Mouse (Mus musculus) embryonic facial prominence, embryonic 15.5 days (tissue): ENCODE measurements around the gene Tmem216. TPM values are rescaled to one million over a fixed set of nuclear protein-coding genes. Genes with fewer than 3 reads are reported as not detected.

Experiments
- ATAC-seq: fragments of 200-750 bp; cut with Nextera tagmentation; 2 replicates; pipeline ENCODE4 v1.8.0; 2017; ENCODE audit warnings: low read depth, moderate TSS enrichment; ENCODE audit not compliant: insufficient number of reproducible peaks, low FRiP score, low TSS enrichment
- H3K27ac ChIP-seq: fragments of 300-500 bp; sonication (generic); replicated peaks from 2 replicates; pipeline ENCODE4 v1.5.1; 2015; ENCODE audit warnings: mild to moderate bottlenecking, inconsistent platforms
- H3K27me3 ChIP-seq: fragments of 300-500 bp; sonication (generic); 2 replicates; pipeline ENCODE4 v1.6.1; 2015; ENCODE audit warnings: inconsistent platforms
- H3K36me3 ChIP-seq: fragments of 300-500 bp; sonication (generic); 2 replicates; pipeline ENCODE4 v1.6.1; 2015; ENCODE audit warnings: mild to moderate bottlenecking, inconsistent platforms
- H3K4me1 ChIP-seq: fragments of 300-500 bp; sonication (generic); 2 replicates; pipeline ENCODE4 v1.6.1; 2015; ENCODE audit warnings: inconsistent platforms
- H3K4me2 ChIP-seq: fragments of 300-500 bp; sonication (generic); replicated peaks from 2 replicates; pipeline ENCODE4 v1.6.1; 2015; ENCODE audit warnings: mild to moderate bottlenecking, inconsistent platforms
- H3K4me3 ChIP-seq: fragments of 300-500 bp; sonication (generic); replicated peaks from 2 replicates; pipeline ENCODE4 v1.5.1; 2015; ENCODE audit warnings: mild to moderate bottlenecking, inconsistent platforms
- H3K9ac ChIP-seq: fragments of 300-500 bp; sonication (generic); 2 replicates; pipeline ENCODE4 v1.6.1; 2015; ENCODE audit warnings: inconsistent platforms
- H3K9me3 ChIP-seq: fragments of 300-500 bp; sonication (generic); replicated peaks from 2 replicates; pipeline ENCODE4 v1.6.1; 2016; ENCODE audit warnings: inconsistent platforms
- WGBS: fragments of 180-500 bp; shearing (Covaris S2); methylation state at CpG from one replicate; pipeline ENCODE4 v1.1.7; 2015; 5-methylcytosine and 5-hydroxymethylcytosine counted together
- polyA plus RNA-seq: library from polyadenylated mRNA; unstranded; fragments of >200 nt; fragmentation: Nextera tagmentation; extraction: Ambion mirVana; gene quantifications from 2 replicates; pipeline ENCODE4 v1.2.1, GENCODE M21; 2015

Gene Tmem216
- polyA plus RNA-seq, 1 experiment from 2014 or later, result 49.6 TPM

DNA sequence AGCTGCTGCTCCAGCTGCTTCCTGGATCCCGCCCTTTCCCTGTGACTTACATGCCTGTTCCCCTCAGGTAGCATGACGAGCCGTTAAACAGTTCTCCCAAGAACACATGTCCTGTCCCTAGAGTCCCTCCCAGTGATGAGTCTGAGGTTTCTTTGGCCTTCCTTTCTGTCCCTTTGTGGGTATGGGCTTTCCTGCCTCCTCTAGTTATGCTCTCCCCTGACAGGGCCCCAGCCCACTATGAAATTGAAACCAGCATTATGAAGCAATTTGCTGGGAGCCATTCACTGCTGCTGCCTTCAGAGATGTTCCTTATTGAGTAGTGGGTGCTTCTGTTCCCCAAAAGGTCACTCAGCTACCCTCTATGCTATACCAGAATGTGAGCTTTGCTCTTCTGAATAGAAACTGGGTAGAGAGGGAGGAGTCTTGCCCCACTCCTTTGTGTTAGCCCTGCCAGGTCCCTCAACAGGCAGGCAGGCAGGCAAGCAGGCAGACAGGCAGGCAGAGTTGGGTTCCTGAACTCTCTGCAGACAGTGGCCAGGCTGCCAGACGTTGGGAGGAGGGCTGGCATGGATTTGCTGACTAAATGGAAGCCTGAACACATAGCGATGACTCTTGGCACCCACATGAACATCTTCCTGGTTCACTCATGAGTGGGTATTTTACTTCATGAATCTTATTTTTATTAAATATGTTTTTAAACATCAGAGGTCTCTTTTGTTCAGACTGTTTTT lies 33.3 kb upstream of the Tmem216 start:
- no peak overlapping the region for H3K4me2 ChIP-seq
- peak; percentile 78 for ATAC-seq

GRCm38 (mm10) chr19:10587231-10587630 lies 31.2 kb upstream of the Tmem216 start:
- H3K4me3 ChIP-seq, result no peak overlapping the region
- H3K27ac ChIP-seq, result no peak overlapping the region
- no peak overlapping the region for H3K4me2 ChIP-seq
- peaks cover 20% of the 10 kb centered on the region for H3K4me1 ChIP-seq
- ATAC-seq, result no peak
- H3K9ac ChIP-seq, result no peak overlapping the region
- no peaks in the 10 kb centered on the region for H3K27me3 ChIP-seq
- peaks cover 16% of the 10 kb centered on the region; the same call in 1 of the 2 replicates for H3K36me3 ChIP-seq
- WGBS, result 84% methylated on average over 8 of the region's 8 CpGs
- no peaks in the 10 kb centered on the region for H3K9me3 ChIP-seq

More for the DNA sequence above, 33.3 kb upstream of the Tmem216 start:
- Histone ChIP-seq H3K27me3 (no peaks in the 10 kb centered on the region), H3K4me1 (peaks cover 20% of the 10 kb centered on the region), H3K4me3 (no peak overlapping the region), H3K9ac (no peak overlapping the region), H3K36me3 (peaks cover 27% of the 10 kb centered on the region; the same call in 1 of the 2 replicates), H3K9me3 (no peaks in the 10 kb centered on the region), H3K27ac (peak overlapping the region; percentile 76)
- 28% methylated on average over 5 of the region's 5 CpGs for WGBS

DNA sequence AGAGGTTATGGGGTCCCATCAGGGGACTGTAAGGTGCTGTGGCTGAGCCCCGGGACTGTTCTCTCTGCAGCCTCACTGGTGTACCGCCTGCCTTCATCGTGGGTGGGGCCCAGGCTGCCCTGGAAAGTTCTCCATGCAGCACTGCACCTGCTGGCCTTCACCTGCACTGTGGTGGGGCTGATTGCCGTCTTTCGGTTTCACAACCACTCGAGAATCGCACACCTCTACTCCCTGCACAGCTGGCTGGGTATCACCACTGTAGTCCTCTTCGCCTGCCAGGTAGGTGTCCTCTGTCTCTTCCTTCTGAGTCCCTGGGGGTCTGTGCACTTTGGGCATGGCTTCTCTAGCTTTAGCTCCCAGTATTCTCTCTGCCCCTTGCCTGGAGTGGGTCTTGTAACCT lies 29.1 kb upstream of the Tmem216 start:
- Histone ChIP-seq H3K4me1 (peaks cover 18% of the 10 kb centered on the region), H3K4me3 (no peak overlapping the region), H3K9me3 (no peaks in the 10 kb centered on the region), H3K9ac (no peak overlapping the region), H3K4me2 (no peak overlapping the region), H3K36me3 (0 out of 2 replicates have a peak, but pooled peaks cover 4% of the 10 kb centered on the region), H3K27me3 (no peaks in the 10 kb centered on the region), H3K27ac (no peak overlapping the region)
- no peak for ATAC-seq
- 88% methylated on average over 8 of the region's 8 CpGs for WGBS

GRCm38 (mm10) chr19:10583550-10584146 lies 27.6 kb upstream of the Tmem216 start:
- no peak overlapping the region for H3K9ac ChIP-seq
- 76% methylated on average over 7 of the region's 7 CpGs for WGBS
- 0 out of 2 replicates have a peak, but pooled peaks cover 4% of the 10 kb centered on the region for H3K36me3 ChIP-seq
- no peaks in the 10 kb centered on the region for H3K27me3 ChIP-seq
- H3K4me1 ChIP-seq, result peaks cover 8% of the 10 kb centered on the region; the same call in 1 of the 2 replicates
- H3K4me3 ChIP-seq, result no peak overlapping the region
- no peak overlapping the region for H3K27ac ChIP-seq
- no peak overlapping the region for H3K4me2 ChIP-seq
- ATAC-seq, result no peak
- H3K9me3 ChIP-seq, result no peaks in the 10 kb centered on the region

GRCm38 (mm10) chr19:10581984-10582383 lies 25.9 kb upstream of the Tmem216 start:
- Histone ChIP-seq H3K27me3 (no peaks in the 10 kb centered on the region), H3K4me3 (no peak overlapping the region), H3K4me2 (no peak overlapping the region), H3K9me3 (no peaks in the 10 kb centered on the region), H3K27ac (no peak overlapping the region), H3K4me1 (peaks cover 12% of the 10 kb centered on the region), H3K9ac (no peak overlapping the region), H3K36me3 (0 out of 2 replicates have a peak, but pooled peaks cover 4% of the 10 kb centered on the region)
- no peak for ATAC-seq
- 85% methylated on average over 6 of the region's 6 CpGs for WGBS

GRCm38 (mm10) chr19:10580761-10581160 lies 24.7 kb upstream of the Tmem216 start:
- Histone ChIP-seq H3K9me3 (no peaks in the 10 kb centered on the region), H3K4me2 (no peak overlapping the region), H3K36me3 (0 out of 2 replicates have a peak, but pooled peaks cover 4% of the 10 kb centered on the region), H3K27ac (no peak overlapping the region), H3K27me3 (no peaks in the 10 kb centered on the region), H3K9ac (no peak overlapping the region), H3K4me1 (peaks cover 17% of the 10 kb centered on the region), H3K4me3 (no peak overlapping the region)
- no peak for ATAC-seq
- WGBS, result 76% methylated on average over 3 of the region's 3 CpGs

GRCm38 (mm10) chr19:10580102-10580501 lies 24.1 kb upstream of the Tmem216 start:
- Histone ChIP-seq H3K27ac (no peak overlapping the region), H3K4me3 (no peak overlapping the region), H3K36me3 (0 out of 2 replicates have a peak, but pooled peaks cover 4% of the 10 kb centered on the region), H3K4me2 (no peak overlapping the region), H3K9me3 (no peaks in the 10 kb centered on the region), H3K4me1 (peaks cover 17% of the 10 kb centered on the region), H3K27me3 (no peaks in the 10 kb centered on the region), H3K9ac (no peak overlapping the region)
- ATAC-seq, result no peak
- WGBS, result 79% methylated on average over 3 of the region's 3 CpGs

DNA sequence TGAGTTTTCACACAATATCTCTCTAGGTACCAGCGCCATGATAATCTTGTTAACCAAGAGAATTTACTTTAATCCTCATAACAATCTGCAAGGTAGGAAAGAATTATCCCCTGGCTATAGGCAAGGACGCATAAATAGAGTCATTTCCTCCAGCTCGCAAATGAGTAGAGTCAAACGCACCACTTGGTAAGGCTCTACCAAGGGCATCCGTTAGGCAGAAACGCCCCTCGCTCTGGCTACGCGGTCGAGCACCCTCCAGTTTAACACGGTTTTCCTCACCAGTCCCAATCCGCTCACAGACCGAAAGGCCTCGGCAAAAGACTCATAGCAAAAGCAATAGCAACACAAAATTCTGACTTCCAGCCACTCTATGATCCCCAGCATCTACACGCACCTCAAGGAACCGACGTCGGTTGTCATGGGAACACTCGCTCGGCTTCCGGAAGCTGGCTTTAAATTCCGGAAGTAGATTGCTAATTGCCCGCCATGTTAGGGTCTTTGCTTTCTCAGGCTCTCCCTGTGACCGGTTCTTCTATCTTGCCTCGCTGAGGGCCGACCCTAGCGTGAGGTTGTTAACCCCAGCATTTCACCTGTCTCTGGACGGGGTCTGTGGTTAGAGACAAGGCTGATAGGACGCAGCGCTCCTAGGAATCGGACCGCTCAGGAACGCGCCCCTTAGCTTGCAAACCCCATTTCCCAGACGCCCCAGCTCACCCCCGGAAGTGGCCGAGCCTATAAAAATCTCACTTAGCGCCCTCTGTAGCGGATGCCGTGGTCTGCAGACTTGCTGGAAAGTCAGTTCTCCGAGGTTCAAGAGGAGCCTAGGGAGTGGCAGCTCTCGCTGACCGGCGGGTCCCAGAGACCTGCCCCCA lies 20.9 kb upstream of the Tmem216 start, which contains the start of the genes Cyb561a3 and Tmem138:
Cyb561a3 (plus strand) TSS at position 483 of the 872 bp plus-strand sequence.
Tmem138 (minus strand) TSS at position 673 of the 872 bp plus-strand sequence.
- Histone ChIP-seq H3K4me3 (peak within 1 kb of the TSS; percentile 75), H3K27me3 (no peaks in the 10 kb centered on the region), H3K9me3 (no peaks in the 10 kb centered on the region), H3K27ac (peak within 1 kb of the TSS; percentile 90), H3K4me2 (peak within 1 kb of the TSS; percentile 66), H3K4me1 (peaks cover 17% of the 10 kb centered on the region), H3K9ac (peak within 1 kb of the TSS; percentile 64), H3K36me3 (peaks cover 28% of the 10 kb centered on the region)
- ATAC-seq, result peak; percentile 94
- under 1% methylated on average over 44 of the region's 44 CpGs for WGBS

GRCm38 (mm10) chr19:10569627-10570026 lies 13.6 kb upstream of the Tmem216 start:
- no peaks in the 10 kb centered on the region for H3K4me1 ChIP-seq
- peaks cover 43% of the 10 kb centered on the region for H3K36me3 ChIP-seq
- H3K9me3 ChIP-seq, result no peaks in the 10 kb centered on the region
- WGBS, result 90% methylated on average over 6 of the region's 6 CpGs
- no peak overlapping the region for H3K4me2 ChIP-seq
- H3K27me3 ChIP-seq, result no peaks in the 10 kb centered on the region
- no peak for ATAC-seq
- H3K27ac ChIP-seq, result no peak overlapping the region
- no peak overlapping the region for H3K9ac ChIP-seq
- no peak overlapping the region for H3K4me3 ChIP-seq

DNA sequence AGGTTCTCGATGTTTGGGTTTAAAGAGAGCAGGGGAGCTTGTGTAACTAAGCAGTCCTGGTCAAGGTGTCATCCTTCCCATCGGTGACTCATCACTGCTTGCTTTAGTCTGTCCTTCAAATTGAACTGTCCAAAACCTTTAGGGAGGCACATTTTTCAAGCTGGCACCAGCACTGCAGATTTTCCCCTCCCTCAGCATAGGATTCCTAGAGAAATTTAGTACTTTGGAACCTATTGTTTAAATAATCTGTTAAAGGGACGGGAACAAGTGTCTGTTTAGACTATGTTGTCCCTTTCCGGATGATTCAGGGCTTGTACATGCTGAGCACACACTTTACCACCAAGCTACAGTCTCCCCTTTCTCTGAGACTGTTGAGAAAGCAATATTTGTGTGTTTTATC lies 9.2 kb upstream of the Tmem216 start:
- Histone ChIP-seq H3K9me3 (no peaks in the 10 kb centered on the region), H3K4me2 (no peak overlapping the region), H3K9ac (no peak overlapping the region), H3K4me1 (no peaks in the 10 kb centered on the region), H3K36me3 (peaks cover 3% of the 10 kb centered on the region; the same call in 1 of the 2 replicates), H3K27me3 (no peaks in the 10 kb centered on the region), H3K27ac (no peak overlapping the region), H3K4me3 (no peak overlapping the region)
- WGBS, result 80% methylated on average over 4 of the region's 4 CpGs
- no peak for ATAC-seq

DNA sequence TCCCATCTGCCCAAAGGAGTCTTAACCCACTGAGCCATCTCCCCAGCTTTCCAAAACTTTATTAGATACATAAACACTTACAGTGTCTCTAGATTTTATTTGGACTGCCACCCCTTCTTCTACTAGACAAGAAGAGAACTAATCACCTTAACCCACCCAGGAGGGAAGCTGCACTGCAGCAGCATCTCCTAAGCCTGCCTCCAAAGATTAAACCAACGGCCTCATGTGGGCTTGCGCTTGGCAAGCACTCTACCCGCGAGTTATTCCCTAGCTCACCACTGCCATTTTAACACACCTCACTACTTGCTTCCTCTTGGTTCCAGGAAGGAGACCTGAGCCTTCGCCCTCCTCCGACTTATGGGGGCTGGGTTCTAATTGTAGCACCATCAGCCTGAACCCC lies 8.2 kb upstream of the Tmem216 start:
- Histone ChIP-seq H3K27ac (no peak overlapping the region), H3K36me3 (no peaks in the 10 kb centered on the region), H3K9ac (no peak overlapping the region), H3K4me1 (no peaks in the 10 kb centered on the region), H3K27me3 (no peaks in the 10 kb centered on the region), H3K4me2 (no peak overlapping the region), H3K4me3 (no peak overlapping the region), H3K9me3 (no peaks in the 10 kb centered on the region)
- ATAC-seq, result no peak
- WGBS, result 82% methylated on average over 6 of the region's 6 CpGs
